Mouse (Mus musculus) B cell, adult 67 days (primary cell): ENCODE measurements around the gene Prpmp5. TPM values are rescaled to one million over a fixed set of nuclear protein-coding genes. Genes with fewer than 3 reads are reported as not detected.

ENCODE experiments used
- total RNA-seq, 2 experiments: library from RNA; stranded (reverse); gene quantifications; 4 replicates each; pipeline ENCODE4 v1.2.4; 2023

The Prpmp5 gene
- total RNA-seq: not detected

DNA sequence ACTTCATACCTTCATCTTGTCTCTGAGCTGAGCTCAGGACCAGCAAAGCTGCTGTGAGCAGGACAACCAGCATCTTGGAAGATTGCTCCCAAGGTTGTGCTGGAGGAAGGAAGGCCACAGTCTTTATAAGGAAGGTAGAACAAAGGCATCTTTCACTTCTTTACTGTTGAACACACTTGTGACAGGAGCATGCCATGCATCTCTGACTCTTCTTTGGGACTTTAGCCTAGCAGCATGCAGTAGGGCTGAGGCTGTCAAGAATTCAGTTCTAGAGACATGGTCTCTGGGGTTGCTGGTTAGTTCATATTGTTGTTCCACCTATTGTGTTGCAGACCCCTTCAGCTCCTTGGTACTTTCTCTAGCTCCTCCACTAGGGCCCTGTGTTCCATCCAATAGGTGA is at the start of gene Prpmp5:
Gene Prpmp5, minus strand, starts transcription at position 101 of the 400 bp plus-strand sequence.

GRCm38 (mm10) chr6:132364034-132364433 is 49.5 kb upstream of the Prpmp5 start, which contains the start of gene Gm8882:
Gene Gm8882 (minus strand): TSS chr6:132364134.

Other genes starting within 250 kb of the Prpmp5 start
- not detected for gene Prb1, start 104.2 kb downstream of the Prpmp5 start, total RNA-seq
- gene Gm8882, start 49.4 kb upstream of the Prpmp5 start, total RNA-seq: not detected